Mouse (Mus musculus): Measurements from ENCODE around the gene Kcp. TPM values are rescaled to one million over a fixed set of nuclear protein-coding genes. Genes with fewer than 3 reads are reported as not detected.
A peak's percentile ranks its signal among the peaks of the same experiment; 100 is the strongest.

Gene Kcp
- polyA plus RNA-seq, 1 experiment from 2014 or later = 3.8 TPM

DNA sequence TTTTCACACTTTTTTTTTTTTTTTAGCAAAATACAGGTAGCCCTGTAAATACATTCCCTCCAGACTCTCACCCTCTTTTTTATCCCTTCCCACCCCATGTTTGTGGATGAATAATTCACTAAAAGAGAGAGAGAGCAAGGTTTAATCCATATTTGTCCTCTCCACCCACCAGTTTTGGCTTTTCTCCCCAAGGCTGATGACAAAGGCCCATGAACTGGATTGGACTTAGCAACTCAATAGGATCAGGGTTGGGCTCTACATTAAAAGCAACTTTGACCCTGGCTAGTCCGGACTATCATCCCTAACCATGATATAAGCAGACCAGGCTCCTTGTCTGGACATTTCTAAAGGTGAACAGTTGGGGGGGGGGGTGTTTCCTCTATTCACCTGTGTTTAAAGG is 33.2 kb upstream of the Kcp start:
- Histone ChIP-seq H3K9ac (ENCODE audit: low read length) (no peak overlapping the region), H3K4me3 (ENCODE audit: low read depth, low read length) (no peak overlapping the region), H3K9me3 (ENCODE audit: control insufficient read depth, low read length) (no peaks in the 10 kb centered on the region), H3K36me3 (ENCODE audit: control insufficient read depth, insufficient read depth, low read length) (peaks cover under 1% of the 10 kb centered on the region), H3K27ac (replicated peaks) (no peak overlapping the region), H3K4me2 (replicated peaks; ENCODE audit: low read depth) (no peak overlapping the region), H3K4me1 (replicated peaks; ENCODE audit: control insufficient read depth, insufficient read depth) (no peaks in the 10 kb centered on the region), H3K27me3 (ENCODE audit: control insufficient read depth, insufficient read depth, low read length) (no peaks in the 10 kb centered on the region)
- DNase-seq (ENCODE audit: low spot score) (no peak), ATAC-seq (ENCODE audit: low FRiP score, low TSS enrichment) (no peak)
- 77% methylated on average over 1 of the region's 1 CpGs for WGBS
- TF ChIP-seq EP300 (optimal IDR thresholded peaks at IDR 0.05) (no peak), CTCF (IDR thresholded peaks at IDR 0.05; ENCODE audit: low read depth) (no peak)

DNA sequence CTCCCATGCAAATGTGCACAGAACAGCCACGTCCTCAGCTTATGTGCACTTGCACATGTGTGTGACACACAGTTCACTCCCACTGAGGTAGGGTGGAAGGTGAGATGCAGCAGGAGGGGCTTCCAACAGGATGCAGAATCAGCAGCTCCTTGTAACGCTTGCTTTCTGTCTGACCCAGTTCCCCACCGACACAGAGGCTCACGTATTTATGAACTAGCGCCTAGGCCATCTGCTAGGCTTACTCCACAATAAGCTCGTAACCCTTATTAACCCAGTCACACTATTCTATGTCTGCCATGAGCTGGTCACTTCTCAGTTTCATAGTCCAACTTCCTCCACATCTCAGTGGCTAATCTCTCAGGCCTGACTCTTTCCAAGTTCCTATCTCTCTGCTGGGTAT is 32.5 kb upstream of the Kcp start:
- WGBS = 75% methylated on average over 6 of the region's 6 CpGs
- no peaks in the 10 kb centered on the region for H3K4me1 ChIP-seq (replicated peaks; ENCODE audit: control insufficient read depth, insufficient read depth)
- no peak overlapping the region for H3K4me3 ChIP-seq (ENCODE audit: low read depth, low read length)
- H3K9me3 ChIP-seq (ENCODE audit: control insufficient read depth, low read length) = no peaks in the 10 kb centered on the region
- no peaks in the 10 kb centered on the region for H3K27me3 ChIP-seq (ENCODE audit: control insufficient read depth, insufficient read depth, low read length)
- no peak overlapping the region for H3K9ac ChIP-seq (ENCODE audit: low read length)
- no peak for ATAC-seq (ENCODE audit: low FRiP score, low TSS enrichment)
- H3K4me2 ChIP-seq (replicated peaks; ENCODE audit: low read depth) = no peak overlapping the region
- no peak for DNase-seq (ENCODE audit: low spot score)
- H3K36me3 ChIP-seq (ENCODE audit: control insufficient read depth, insufficient read depth, low read length) = no peaks in the 10 kb centered on the region; the same call in 1 of the 2 replicates
- H3K27ac ChIP-seq (replicated peaks) = no peak overlapping the region
- TF ChIP-seq CTCF (IDR thresholded peaks at IDR 0.05; ENCODE audit: low read depth) = no peak
- TF ChIP-seq EP300 (optimal IDR thresholded peaks at IDR 0.05) = no peak

GRCm38 (mm10) chr6:29539502-29539901 is 31.8 kb upstream of the Kcp start:
- DNase-seq (ENCODE audit: low spot score) = no peak
- H3K9ac ChIP-seq (ENCODE audit: low read length) = no peak overlapping the region
- TF ChIP-seq CTCF (IDR thresholded peaks at IDR 0.05; ENCODE audit: low read depth) = no peak
- TF ChIP-seq EP300 (optimal IDR thresholded peaks at IDR 0.05) = no peak
- WGBS = 80% methylated on average over 8 of the region's 8 CpGs
- no peaks in the 10 kb centered on the region for H3K27me3 ChIP-seq (ENCODE audit: control insufficient read depth, insufficient read depth, low read length)
- no peaks in the 10 kb centered on the region for H3K9me3 ChIP-seq (ENCODE audit: control insufficient read depth, low read length)
- H3K4me2 ChIP-seq (replicated peaks; ENCODE audit: low read depth) = no peak overlapping the region
- H3K4me1 ChIP-seq (replicated peaks; ENCODE audit: control insufficient read depth, insufficient read depth) = no peaks in the 10 kb centered on the region
- no peaks in the 10 kb centered on the region for H3K36me3 ChIP-seq (ENCODE audit: control insufficient read depth, insufficient read depth, low read length)
- H3K27ac ChIP-seq (replicated peaks) = no peak overlapping the region
- ATAC-seq (ENCODE audit: low FRiP score, low TSS enrichment) = no peak
- no peak overlapping the region for H3K4me3 ChIP-seq (ENCODE audit: low read depth, low read length)

GRCm38 (mm10) chr6:29537221-29537620 is 29.5 kb upstream of the Kcp start:
- no peak overlapping the region for H3K9ac ChIP-seq (ENCODE audit: low read length)
- no peaks in the 10 kb centered on the region for H3K4me1 ChIP-seq (replicated peaks; ENCODE audit: control insufficient read depth, insufficient read depth)
- H3K27ac ChIP-seq (replicated peaks) = no peak overlapping the region
- H3K36me3 ChIP-seq (ENCODE audit: control insufficient read depth, insufficient read depth, low read length) = no peaks in the 10 kb centered on the region
- ATAC-seq (ENCODE audit: low FRiP score, low TSS enrichment) = no peak
- H3K4me2 ChIP-seq (replicated peaks; ENCODE audit: low read depth) = no peak overlapping the region
- H3K4me3 ChIP-seq (ENCODE audit: low read depth, low read length) = no peak overlapping the region
- no peaks in the 10 kb centered on the region for H3K27me3 ChIP-seq (ENCODE audit: control insufficient read depth, insufficient read depth, low read length)
- no peaks in the 10 kb centered on the region for H3K9me3 ChIP-seq (ENCODE audit: control insufficient read depth, low read length)
- DNase-seq (ENCODE audit: low spot score) = no peak
- TF ChIP-seq EP300 (optimal IDR thresholded peaks at IDR 0.05) = no peak
- no peak for TF ChIP-seq CTCF (IDR thresholded peaks at IDR 0.05; ENCODE audit: low read depth)
- WGBS = 72% methylated on average over 3 of the region's 3 CpGs

GRCm38 (mm10) chr6:29536651-29537193 is 29.0 kb upstream of the Kcp start:
- WGBS = 61% methylated on average over 4 of the region's 4 CpGs
- Histone ChIP-seq H3K4me1 (replicated peaks; ENCODE audit: control insufficient read depth, insufficient read depth) (no peaks in the 10 kb centered on the region), H3K27me3 (ENCODE audit: control insufficient read depth, insufficient read depth, low read length) (no peaks in the 10 kb centered on the region), H3K27ac (replicated peaks) (no peak overlapping the region), H3K4me2 (replicated peaks; ENCODE audit: low read depth) (no peak overlapping the region), H3K36me3 (ENCODE audit: control insufficient read depth, insufficient read depth, low read length) (no peaks in the 10 kb centered on the region), H3K9me3 (ENCODE audit: control insufficient read depth, low read length) (no peaks in the 10 kb centered on the region), H3K4me3 (ENCODE audit: low read depth, low read length) (no peak overlapping the region), H3K9ac (ENCODE audit: low read length) (no peak overlapping the region)
- TF ChIP-seq EP300 (optimal IDR thresholded peaks at IDR 0.05) = no peak
- TF ChIP-seq CTCF (IDR thresholded peaks at IDR 0.05; ENCODE audit: low read depth) = peak; percentile 61
- no peak for ATAC-seq (ENCODE audit: low FRiP score, low TSS enrichment)
- no peak for DNase-seq (ENCODE audit: low spot score)

DNA sequence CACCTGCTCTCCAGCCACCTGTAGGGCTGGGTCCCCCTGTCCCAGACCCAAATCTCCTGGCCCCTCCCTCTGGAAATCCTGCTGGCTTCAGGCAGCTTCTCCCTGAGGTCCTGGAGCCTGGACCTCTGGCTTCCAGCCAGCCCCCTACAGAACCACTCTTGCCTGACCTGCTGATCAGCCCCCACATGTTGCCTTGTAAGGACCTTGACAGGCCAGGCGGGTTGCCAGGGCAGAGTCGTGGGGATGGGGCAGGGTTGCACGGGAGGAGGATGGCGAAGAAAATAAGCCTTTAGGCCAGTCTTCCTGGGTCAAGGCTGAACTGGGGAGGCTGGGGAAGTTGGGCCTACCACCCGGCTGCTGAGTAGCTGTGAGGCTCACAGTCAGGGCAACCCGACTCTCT is 27.6 kb upstream of the Kcp start:
- Histone ChIP-seq H3K4me3 (ENCODE audit: low read depth, low read length) (no peak overlapping the region), H3K4me2 (replicated peaks; ENCODE audit: low read depth) (no peak overlapping the region), H3K9me3 (ENCODE audit: control insufficient read depth, low read length) (no peaks in the 10 kb centered on the region), H3K27ac (replicated peaks) (no peak overlapping the region), H3K36me3 (ENCODE audit: control insufficient read depth, insufficient read depth, low read length) (no peaks in the 10 kb centered on the region), H3K9ac (ENCODE audit: low read length) (no peak overlapping the region), H3K27me3 (ENCODE audit: control insufficient read depth, insufficient read depth, low read length) (no peaks in the 10 kb centered on the region), H3K4me1 (replicated peaks; ENCODE audit: control insufficient read depth, insufficient read depth) (no peaks in the 10 kb centered on the region)
- DNase-seq (ENCODE audit: low spot score) = no peak
- WGBS = 62% methylated on average over 6 of the region's 6 CpGs
- peak; percentile 27 for ATAC-seq (ENCODE audit: low FRiP score, low TSS enrichment)
- no peak for TF ChIP-seq EP300 (optimal IDR thresholded peaks at IDR 0.05)
